Mouse (Mus musculus) kidney, adult 2 months (tissue): Measurements from ENCODE around the gene Acsbg2. TPM values are rescaled to one million over a fixed set of nuclear protein-coding genes. Genes with fewer than 3 reads are reported as not detected.

Experiments used
- DNase-seq: peaks from one replicate; pipeline ENCODE4 v3.0.0; 2021
- H3K27ac ChIP-seq: fragments of 200-500 bp; 2 replicates; pipeline ENCODE4 v1.5.1; 2012; ENCODE audit warnings: low read depth, low read length, control low read depth, inconsistent platforms; ENCODE audit not compliant: insufficient read depth
- H3K27me3 ChIP-seq: fragments of 200-500 bp; replicated peaks from 2 replicates; pipeline ENCODE4 v1.6.1; 2012; ENCODE audit warnings: mild to moderate bottlenecking, moderate library complexity, low read length, inconsistent platforms; ENCODE audit not compliant: control insufficient read depth, insufficient read depth
- H3K36me3 ChIP-seq: fragments of 200-500 bp; 2 replicates; pipeline ENCODE4 v1.6.1; 2012; ENCODE audit warnings: mild to moderate bottlenecking, moderate library complexity, low read length, inconsistent platforms; ENCODE audit not compliant: control insufficient read depth, insufficient read depth
- H3K4me1 ChIP-seq: fragments of 200-500 bp; 2 replicates; pipeline ENCODE4 v1.6.1; 2011; ENCODE audit warnings: low read length; ENCODE audit not compliant: control insufficient read depth, insufficient read depth
- H3K4me3 ChIP-seq: fragments of 200-500 bp; 2 replicates; pipeline ENCODE4 v1.5.1; 2011; ENCODE audit warnings: mild to moderate bottlenecking, low read depth, low read length, control low read depth; ENCODE audit not compliant: insufficient read depth
- CTCF ChIP-seq: fragments of 200-500 bp; conservative IDR thresholded peaks from 2 replicates; pipeline ENCODE4 v1.5.1; 2011; ENCODE audit warnings: low read depth, mild to moderate bottlenecking, control low read depth, low read length, moderate library complexity, mixed read lengths; ENCODE audit not compliant: insufficient read depth, insufficient read length
- POLR2A ChIP-seq: fragments of 200-500 bp; IDR thresholded peaks from one replicate; pipeline ENCODE4 v1.6.1; 2011; ENCODE audit warnings: low read depth, low read length, control low read depth
- WGBS: fragments of 180-500 bp; shearing (Covaris S2); methylation state at CpG from one replicate; pipeline ENCODE4 v1.1.7; 2018; 5-methylcytosine and 5-hydroxymethylcytosine counted together
- polyA plus RNA-seq: library from polyadenylated mRNA; depleted of rRNA; stranded (reverse); fragments of >200 nt; gene quantifications from 2 replicates; pipeline ENCODE4 v1.2.3, GENCODE M21; 2012

Acsbg2 gene
- polyA plus RNA-seq, 1 experiment, result 0.05 TPM

DNA sequence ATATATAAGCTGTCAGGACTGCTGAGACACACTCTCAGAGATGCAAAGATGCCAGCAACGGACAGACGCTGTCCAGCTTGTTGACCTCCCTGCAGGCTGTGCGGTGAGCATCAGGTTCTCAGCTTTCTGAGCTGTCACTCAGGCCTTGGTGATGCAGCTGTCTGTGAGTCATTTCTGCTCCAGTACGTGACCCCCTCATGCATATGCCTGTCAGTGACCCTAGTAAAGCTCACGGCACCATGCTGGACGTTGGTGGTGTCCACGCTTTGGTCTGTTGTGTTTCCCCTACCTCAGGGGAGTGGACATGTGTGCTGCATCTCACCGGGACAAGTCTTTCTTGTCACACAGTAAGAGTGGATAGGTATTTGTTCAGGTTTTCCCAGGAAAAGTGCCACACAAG, 2.5 kb downstream of the Acsbg2 start:
- no peak for DNase-seq
- H3K4me3 ChIP-seq, result no peak overlapping the region
- H3K27ac ChIP-seq, result no peak overlapping the region
- H3K36me3 ChIP-seq, result no peaks in the 10 kb centered on the region
- H3K27me3 ChIP-seq, result no peaks in the 10 kb centered on the region
- TF ChIP-seq POLR2A (no peak), CTCF (no peak)
- WGBS, result 59% methylated on average over 8 of the region's 8 CpGs
- no peaks in the 10 kb centered on the region for H3K4me1 ChIP-seq

DNA sequence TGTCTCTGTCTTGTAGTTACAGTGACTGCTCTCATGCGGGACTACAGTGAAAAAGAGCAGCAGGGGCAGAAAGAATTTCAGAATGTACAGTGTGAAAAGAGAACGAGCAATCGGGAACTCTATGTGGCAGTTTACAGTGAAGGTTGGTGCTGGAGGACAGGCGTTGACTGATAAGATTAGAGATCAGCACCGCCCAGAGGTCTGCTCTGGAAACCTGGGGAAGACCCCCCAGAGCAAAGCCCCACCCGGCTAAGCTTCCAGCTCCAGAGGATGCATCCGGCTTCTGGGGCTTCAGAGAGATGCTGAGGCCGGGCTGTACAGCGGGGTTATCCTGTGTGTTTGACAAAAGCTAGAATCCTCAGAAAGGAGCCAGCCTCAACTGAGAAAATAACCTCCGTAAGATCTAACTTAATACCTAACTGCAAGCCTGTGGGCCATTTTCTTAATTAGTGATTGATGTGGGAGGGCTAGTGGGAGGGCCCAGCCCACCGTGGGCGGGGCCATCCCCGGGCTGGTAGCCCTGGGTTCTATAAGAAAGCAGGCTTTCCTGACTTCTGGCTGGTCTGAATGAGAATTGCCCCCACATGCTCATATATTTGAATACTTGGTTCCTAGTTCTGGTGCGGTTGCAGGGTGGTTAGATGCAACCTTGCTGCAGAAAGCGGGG, 3.8 kb downstream of the Acsbg2 start:
- TF ChIP-seq CTCF, result no peak
- no peak for TF ChIP-seq POLR2A
- 69% methylated on average over 15 of the region's 15 CpGs for WGBS
- Histone ChIP-seq H3K4me3 (no peak overlapping the region), H3K27ac (no peak overlapping the region), H3K27me3 (no peaks in the 10 kb centered on the region), H3K36me3 (no peaks in the 10 kb centered on the region), H3K4me1 (no peaks in the 10 kb centered on the region)
- DNase-seq, result no peak

DNA sequence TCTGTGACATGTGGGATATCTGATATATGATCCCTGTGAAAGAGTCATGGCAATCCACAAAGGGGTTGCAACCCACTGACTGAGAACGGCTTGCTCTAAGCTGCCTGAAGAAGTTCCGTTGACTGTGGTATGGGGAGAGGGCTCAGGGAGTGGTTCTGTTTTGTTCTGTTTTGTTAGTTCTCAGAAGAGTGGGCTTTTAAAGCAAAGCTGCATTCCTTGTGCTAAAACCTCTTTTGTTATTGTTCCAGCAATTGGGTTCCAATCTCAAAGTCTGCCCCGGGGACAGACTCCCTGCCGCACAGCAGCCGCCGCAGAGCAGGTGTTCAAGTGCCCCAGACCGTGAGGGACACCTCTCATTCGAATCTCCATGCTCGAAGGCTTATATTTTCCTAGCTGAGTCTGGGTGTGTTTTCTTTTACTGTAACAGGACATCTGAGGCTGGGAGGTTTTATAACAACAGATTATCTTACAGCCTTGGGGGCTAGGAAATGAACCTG, 4.7 kb downstream of the Acsbg2 start:
- TF ChIP-seq CTCF, result no peak
- no peak for TF ChIP-seq POLR2A

GRCm38 (mm10) chr17:56866071-56866470, 8.2 kb downstream of the Acsbg2 start:
- Histone ChIP-seq H3K27ac (no peak overlapping the region), H3K4me3 (no peak overlapping the region), H3K36me3 (no peaks in the 10 kb centered on the region), H3K4me1 (no peaks in the 10 kb centered on the region), H3K27me3 (no peaks in the 10 kb centered on the region)
- TF ChIP-seq POLR2A, result no peak
- TF ChIP-seq CTCF, result no peak
- WGBS, result 76% methylated on average over 7 of the region's 7 CpGs
- DNase-seq, result no peak

More for the DNA sequence above, 4.7 kb downstream of the Acsbg2 start:
- no peaks in the 10 kb centered on the region for H3K4me1 ChIP-seq
- WGBS, result 57% methylated on average over 9 of the region's 9 CpGs
- H3K27ac ChIP-seq, result no peak overlapping the region
- no peak overlapping the region for H3K4me3 ChIP-seq
- no peaks in the 10 kb centered on the region for H3K36me3 ChIP-seq
- no peak for DNase-seq
- H3K27me3 ChIP-seq, result no peaks in the 10 kb centered on the region

DNA sequence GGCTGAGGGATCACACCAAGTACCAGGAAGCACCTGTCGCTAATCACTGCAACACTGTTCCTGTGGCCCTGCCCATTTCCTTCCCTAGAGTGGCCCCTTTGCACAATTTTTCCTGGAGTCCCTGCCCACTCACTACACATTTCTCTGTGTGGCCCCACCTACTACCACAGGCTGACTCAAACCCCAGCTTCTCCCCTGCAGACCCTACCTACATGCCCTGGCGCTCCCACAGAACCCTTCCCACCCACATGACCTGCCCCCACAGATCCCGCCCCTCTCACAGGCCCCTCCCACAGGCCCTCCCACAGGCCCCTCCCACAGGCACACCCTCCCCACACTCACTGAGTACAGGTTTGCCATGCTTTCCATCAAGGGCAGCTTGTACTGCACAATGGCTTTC, 13.1 kb downstream of the Acsbg2 start:
- 56% methylated on average over 3 of the region's 3 CpGs for WGBS
- TF ChIP-seq POLR2A (no peak), CTCF (no peak)
- Histone ChIP-seq H3K27ac (no peak overlapping the region), H3K27me3 (no peaks in the 10 kb centered on the region), H3K36me3 (no peaks in the 10 kb centered on the region), H3K4me3 (no peak overlapping the region), H3K4me1 (no peaks in the 10 kb centered on the region)
- DNase-seq, result no peak

GRCm38 (mm10) chr17:56858922-56859321, 15.3 kb downstream of the Acsbg2 start:
- Histone ChIP-seq H3K4me1 (no peaks in the 10 kb centered on the region), H3K27ac (no peak overlapping the region), H3K4me3 (no peak overlapping the region), H3K27me3 (no peaks in the 10 kb centered on the region), H3K36me3 (no peaks in the 10 kb centered on the region)
- 40% methylated on average over 7 of the region's 7 CpGs for WGBS
- TF ChIP-seq POLR2A, result no peak
- TF ChIP-seq CTCF, result no peak
- no peak for DNase-seq

GRCm38 (mm10) chr17:56858216-56858615, 16.0 kb downstream of the Acsbg2 start:
- TF ChIP-seq POLR2A (no peak), CTCF (peak; percentile 96)
- Histone ChIP-seq H3K4me3 (no peak overlapping the region), H3K36me3 (no peaks in the 10 kb centered on the region), H3K27me3 (no peaks in the 10 kb centered on the region), H3K27ac (no peak overlapping the region), H3K4me1 (no peaks in the 10 kb centered on the region)
- peak; percentile 65 for DNase-seq
- 48% methylated on average over 4 of the region's 4 CpGs for WGBS

GRCm38 (mm10) chr17:56855421-56855820, 18.8 kb downstream of the Acsbg2 start:
- DNase-seq, result no peak
- WGBS, result 78% methylated on average over 3 of the region's 3 CpGs
- H3K27me3 ChIP-seq, result no peaks in the 10 kb centered on the region
- TF ChIP-seq POLR2A (no peak), CTCF (no peak)
- no peaks in the 10 kb centered on the region for H3K4me1 ChIP-seq
- no peak overlapping the region for H3K4me3 ChIP-seq
- no peak overlapping the region for H3K27ac ChIP-seq
- no peaks in the 10 kb centered on the region for H3K36me3 ChIP-seq
